Mouse (Mus musculus) cerebellum, adult 2 months (tissue): Measurements from ENCODE around the gene Actb.

ENCODE experiments used
- CTCF ChIP-seq: fragments of 200-500 bp; IDR thresholded peaks from 2 replicates; pipeline ENCODE4 v1.5.1; 2011; ENCODE audit warnings: low read depth, mild to moderate bottlenecking, control low read depth, low read length, moderate library complexity, borderline replicate concordance; ENCODE audit not compliant: insufficient read depth
- POLR2A ChIP-seq: fragments of 200-500 bp; IDR thresholded peaks from 2 replicates; pipeline ENCODE4 v1.6.1; 2011; ENCODE audit warnings: low read length, control low read depth, borderline replicate concordance; ENCODE audit not compliant: insufficient read depth

DNA sequence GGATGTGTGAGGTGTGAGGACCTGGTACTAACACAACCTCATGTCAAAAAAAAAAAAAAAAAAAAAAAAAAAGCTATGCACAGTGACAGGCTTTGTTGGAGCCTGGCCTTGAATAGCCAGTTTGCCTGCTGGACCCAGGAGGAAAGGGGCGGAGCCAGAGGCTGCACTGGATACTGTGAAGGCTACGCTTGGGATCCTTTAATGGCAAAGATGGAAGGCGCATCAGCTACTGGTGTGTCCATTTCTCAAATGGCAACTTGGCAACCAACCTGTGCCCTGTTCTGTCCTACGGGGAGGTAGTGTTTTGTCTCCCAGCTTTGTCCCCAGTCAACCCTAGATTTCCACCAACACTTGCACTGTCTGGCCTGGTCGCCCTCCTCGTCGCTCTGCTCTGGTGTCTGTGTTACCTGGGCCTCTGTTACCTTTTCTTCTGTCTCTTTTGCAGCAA, 5.2 kb downstream of the Actb start:
- no peak for TF ChIP-seq POLR2A
- TF ChIP-seq CTCF: no peak
